In the genomic region with DNA sequence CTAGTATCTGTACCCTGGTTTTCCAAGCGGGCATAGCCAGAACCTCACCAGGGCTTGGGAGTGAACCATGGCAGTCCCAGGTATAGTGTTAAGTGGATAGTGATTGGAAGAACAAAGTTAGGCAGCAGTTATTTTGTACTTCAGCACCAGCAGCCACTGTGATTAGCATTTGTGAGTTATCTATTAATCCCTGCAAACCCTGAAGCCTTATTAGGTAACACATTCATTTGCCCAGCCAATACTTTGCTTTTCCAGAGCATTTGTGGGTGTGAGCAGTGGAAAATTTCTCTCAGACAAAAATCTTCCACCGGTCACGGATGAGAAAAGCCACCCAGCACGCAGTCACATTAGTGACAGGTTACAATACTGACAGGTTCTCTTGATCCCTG, we compare ENCODE assay signal across 14 mouse cellular contexts. TPM values are rescaled to one million over a fixed set of nuclear protein-coding genes. Genes with fewer than 3 reads are reported as not detected.
DNase-seq lines count a peak whose midpoint lies in the region; ATAC-seq lines count a peak whose summit lies in the region.
"Had no signal": no experiment of that assay in that cellular context is flagged by ENCODE, and none has a peak within 500 bp of the region (broad histone marks: within the 10 kb centered on the region; RNA-seq: fewer than 3 reads in every experiment).

No protein-coding gene starts in this region.

- no peak overlapping the region for H3K9ac ChIP-seq in heart, embryonic 11.5 days (ENCODE audit: low read depth, low read length)
- H3K9ac ChIP-seq in heart, embryonic 15.5 days, result no peak overlapping the region

- no peaks in the 10 kb centered on the region for H3K9me3 ChIP-seq in heart, embryonic 11.5 days (replicated peaks; ENCODE audit: control insufficient read depth, low read length)
- H3K9me3 ChIP-seq in heart, embryonic 15.5 days (replicated peaks), result no peaks in the 10 kb centered on the region
- H3K9me3 ChIP-seq in embryonic facial prominence, embryonic 10.5 days, result no peaks in the 10 kb centered on the region
- H3K9me3 ChIP-seq: limb, embryonic 10.5 days had no signal

- no peaks in the 10 kb centered on the region for H3K27me3 ChIP-seq in heart, embryonic 11.5 days (ENCODE audit: control insufficient read depth, insufficient read depth, low read length)
- no peaks in the 10 kb centered on the region for H3K27me3 ChIP-seq in heart, embryonic 15.5 days
- H3K27me3 ChIP-seq in embryonic facial prominence, embryonic 10.5 days (replicated peaks; ENCODE audit: low read depth, poor library complexity, severe bottlenecking), result no peaks in the 10 kb centered on the region

- H3K36me3 ChIP-seq in heart, embryonic 11.5 days (ENCODE audit: control insufficient read depth, insufficient read depth, low read length), result no peaks in the 10 kb centered on the region
- H3K36me3 ChIP-seq in heart, embryonic 15.5 days, result no peaks in the 10 kb centered on the region
- no peaks in the 10 kb centered on the region for H3K36me3 ChIP-seq in embryonic facial prominence, embryonic 10.5 days (replicated peaks)
- H3K36me3 ChIP-seq: limb, embryonic 10.5 days had no signal

- H3K4me2 ChIP-seq in heart, embryonic 11.5 days, result no peak overlapping the region
- H3K4me2 ChIP-seq in heart, embryonic 15.5 days, result no peak overlapping the region

- intact Hi-C loops in heart, postnatal 14 days (cut with DNase I), result loop anchor here (5.0 kb wide), 3 partner anchors 35 to 60 kb away; no protein-coding TSS in a partner anchor

- no peak overlapping the region for H3K4me3 ChIP-seq in heart, embryonic 11.5 days (ENCODE audit: low read depth, low read length)
- no peak overlapping the region for H3K4me3 ChIP-seq in heart, embryonic 15.5 days
- H3K4me3 ChIP-seq in embryonic facial prominence, embryonic 10.5 days, result no peak overlapping the region
- H3K4me3 ChIP-seq: limb, embryonic 10.5 days had no signal

- H3K27ac ChIP-seq in heart, embryonic 11.5 days (ENCODE audit: low read depth, low read length), result peak overlapping the region; percentile 77
- peak overlapping the region; percentile 71 for H3K27ac ChIP-seq in heart, embryonic 15.5 days
- H3K27ac ChIP-seq in embryonic facial prominence, embryonic 10.5 days (replicated peaks), result no peak overlapping the region
- H3K27ac ChIP-seq: limb, embryonic 10.5 days had no signal

- 29% methylated on average over 4 of the region's 4 CpGs for WGBS in heart, embryonic 11.5 days (ENCODE audit: insufficient replicate concordance)
- WGBS in heart, embryonic 15.5 days, result 28% methylated on average over 4 of the region's 4 CpGs
- 82% methylated on average over 4 of the region's 4 CpGs for WGBS in embryonic facial prominence, embryonic 10.5 days

- no peak for DNase-seq in heart, postnatal 14 days
- peak; percentile 26 for DNase-seq in 3T3-L1 (ENCODE audit: low read depth, low spot score)
- DNase-seq in kidney, postnatal 10 days, result peak; percentile 54
- no peak for DNase-seq in urinary bladder, postnatal 10 days (ENCODE audit: low spot score)
- no peak for DNase-seq in embryonic facial prominence, embryonic 10.5 days (ENCODE audit: low spot score)
- DNase-seq in gastrocnemius, postnatal 4 days (ENCODE audit: low spot score in 2 of 2), result no peak
- DNase-seq: cerebellum, adult 9-10 months; thymus, adult 2 months had no signal

- no peak for ATAC-seq in heart, embryonic 11.5 days (replicated peaks; ENCODE audit: insufficient number of reproducible peaks, low FRiP score, low TSS enrichment)
- ATAC-seq in heart, embryonic 15.5 days (replicated peaks; ENCODE audit: insufficient number of reproducible peaks, insufficient read depth, low FRiP score, low read depth), result no peak
- ATAC-seq: forebrain, embryonic 16.5 days had no signal

- peaks cover 15% of the 10 kb centered on the region for H3K4me1 ChIP-seq in heart, embryonic 11.5 days (ENCODE audit: control insufficient read depth, insufficient read depth, low read length)
- peaks cover 17% of the 10 kb centered on the region for H3K4me1 ChIP-seq in heart, embryonic 15.5 days (replicated peaks)
- peaks cover 4% of the 10 kb centered on the region; the same call in 1 of the 2 replicates for H3K4me1 ChIP-seq in embryonic facial prominence, embryonic 10.5 days
- H3K4me1 ChIP-seq: limb, embryonic 10.5 days had no signal

RNA-seq across cellular contexts. Expression of a gene that starts 7.9 kb away (rescaled TPM):
- polyA plus RNA-seq in heart, embryonic 11.5 days (2014; fragmentation: Nextera tagmentation; extraction: Ambion mirVana), result 8.3 and 9.1 TPM in 2 replicates
- total RNA-seq in heart, postnatal 14 days (2021), result 100 to 1,000 TPM in 1 of 2 experiments, 10 to 100 TPM in 1; 99.2 to 103 TPM
- polyA plus RNA-seq in heart, embryonic 15.5 days (2015; fragmentation: Nextera tagmentation; extraction: Ambion mirVana), result 6.6 and 7.4 TPM in 2 replicates
- polyA plus RNA-seq in embryonic facial prominence, embryonic 10.5 days (2016; fragmentation: Nextera tagmentation; extraction: Ambion mirVana), result 1.9 and 2.0 TPM in 2 replicates
- 10 to 100 TPM; 30.6 to 33.2 TPM for total RNA-seq in gastrocnemius, postnatal 4 days (2021)
- total RNA-seq: hematopoietic stem cell, adult 5-6 weeks; megakaryocyte-erythroid progenitor cell, adult 5-6 weeks had no signal

Comparison
In these comparisons a context has a peak if more than half of its experiments do, and no peak if none do; other contexts are left out.
1. DNase-seq: peak in 3T3-L1 (single experiment) and kidney, postnatal 10 days (single experiment); none in heart, postnatal 14 days (0 of 2), urinary bladder, postnatal 10 days (single experiment), embryonic facial prominence, embryonic 10.5 days (single experiment) and gastrocnemius, postnatal 4 days (0 of 2).